Mouse (Mus musculus) gastrocnemius, postnatal 4 days (tissue): ENCODE data around the gene Ctrl. TPM values are rescaled to one million over a fixed set of nuclear protein-coding genes. Genes with fewer than 3 reads are reported as not detected.

ENCODE experiments used
- microRNA-seq: library from miRNA; unstranded; fragments of <30 nt; microRNA quantifications from one replicate; pipeline ENCODE4 v1.2.0, GENCODE M21; 2021
- total RNA-seq, 2 experiments: library from RNA; stranded (reverse); gene quantifications; 2 replicates each; pipeline ENCODE4 v1.2.3; 2021

Gene Ctrl
- total RNA-seq, 2 experiments from 2014 or later: 0.44 TPM; not detected in 1

Small RNAs within 50 kb of the gene (microRNA-seq; reads per million reads assigned to microRNA genes)
- not detected for gene Mir7074

Other genes starting within 250 kb of the Ctrl start
- gene Carmil2, start 247.6 kb downstream of the Ctrl start, total RNA-seq: under 1 TPM; 0.26 to 0.74 TPM
- gene Acd, start 232.8 kb downstream of the Ctrl start, total RNA-seq: 10 to 100 TPM; 23.1 to 24.0 TPM
- 1 to 10 TPM; 7.4 to 7.5 TPM for gene Pard6a, start 232.7 kb downstream of the Ctrl start, total RNA-seq
- gene 4933405L10Rik, start 226.2 kb downstream of the Ctrl start, total RNA-seq: not detected
- gene Enkd1, start 225.7 kb downstream of the Ctrl start, total RNA-seq: 1 to 10 TPM; 4.4 to 5.1 TPM
- 1 to 10 TPM; 5.2 to 6.0 TPM for gene Gfod2, start 175.2 kb downstream of the Ctrl start, total RNA-seq
- gene Ranbp10, start 106.5 kb downstream of the Ctrl start, total RNA-seq: 10 to 100 TPM; 28.6 to 32.3 TPM
- under 1 TPM; 0.74 to 0.75 TPM for gene Tsnaxip1, start 106.1 kb downstream of the Ctrl start, total RNA-seq
- 10 to 100 TPM; 11.5 to 12.9 TPM for gene Cenpt, start 80.6 kb downstream of the Ctrl start, total RNA-seq
- gene Thap11, start 78.7 kb downstream of the Ctrl start, total RNA-seq: 10 to 100 TPM; 37.5 to 39.2 TPM
- 10 to 100 TPM; 78.1 to 89.5 TPM for gene Nutf2, start 73.3 kb downstream of the Ctrl start, total RNA-seq
- 10 to 100 TPM; 38.8 to 44.5 TPM for gene Edc4, start 53.0 kb downstream of the Ctrl start, total RNA-seq
- 1 to 10 TPM in 1 of 2 experiments, under 1 TPM in 1; 0.49 to 1.4 TPM for gene Nrn1l, start 40.3 kb downstream of the Ctrl start, total RNA-seq
- gene Pskh1, start 33.4 kb downstream of the Ctrl start, total RNA-seq: 10 to 100 TPM; 24.7 to 25.0 TPM
- gene Psmb10, start 4.6 kb upstream of the Ctrl start, total RNA-seq: 10 to 100 TPM; 26.8 to 29.8 TPM
- 1 to 10 TPM; 1.5 to 1.7 TPM for gene Lcat, start 9.5 kb upstream of the Ctrl start, total RNA-seq
- 10 to 100 TPM; 30.7 to 40.6 TPM for gene Slc12a4, start 32.2 kb upstream of the Ctrl start, total RNA-seq
- gene Dpep3, start 45.6 kb upstream of the Ctrl start, total RNA-seq: not detected
- 10 to 100 TPM; 12.4 to 13.2 TPM for gene Dus2, start 57.5 kb upstream of the Ctrl start, total RNA-seq
- gene Dpep2nb, start 72.1 kb upstream of the Ctrl start, total RNA-seq: not detected
- 10 to 100 TPM; 10.8 to 11.7 TPM for gene Ddx28, start 78.0 kb upstream of the Ctrl start, total RNA-seq
- 10 to 100 TPM; 37.1 to 40.6 TPM for gene Nfatc3, start 125.0 kb upstream of the Ctrl start, total RNA-seq
- under 1 TPM in 1 of 2 experiments, not detected in 1; 0.18 TPM for gene Esrp2, start 203.1 kb upstream of the Ctrl start, total RNA-seq
- gene Pla2g15, start 216.5 kb upstream of the Ctrl start, total RNA-seq: 1 to 10 TPM; 8.6 to 8.9 TPM
- 10 to 100 TPM; 10.5 to 11.5 TPM for gene Slc7a6, start 235.0 kb upstream of the Ctrl start, total RNA-seq